Mouse (Mus musculus) spleen, adult 18-20 months (tissue): Measurements from ENCODE around the gene Pgk1.

Experiments used
- DNase-seq, 2 experiments: peaks; one replicate each; pipeline ENCODE4 v3.0.0; 2022; ENCODE audit warnings: mixed read lengths in 2 of 2

The Pgk1 gene

GRCm38 (mm10) chrX:106219171-106220032 is 32.5 kb downstream of the Pgk1 start:
- DNase-seq = peak; percentile 45 to 56

- DNase-seq = no peak
These were observed 34.2 kb downstream of the Pgk1 start, which contains the start of gene Taf9b for GRCm38 (mm10) chrX:106221058-106221457. Gene Taf9b (minus strand): TSS chrX:106221158.
